15 mouse cellular contexts compared by ENCODE assay signal in the genomic region with DNA sequence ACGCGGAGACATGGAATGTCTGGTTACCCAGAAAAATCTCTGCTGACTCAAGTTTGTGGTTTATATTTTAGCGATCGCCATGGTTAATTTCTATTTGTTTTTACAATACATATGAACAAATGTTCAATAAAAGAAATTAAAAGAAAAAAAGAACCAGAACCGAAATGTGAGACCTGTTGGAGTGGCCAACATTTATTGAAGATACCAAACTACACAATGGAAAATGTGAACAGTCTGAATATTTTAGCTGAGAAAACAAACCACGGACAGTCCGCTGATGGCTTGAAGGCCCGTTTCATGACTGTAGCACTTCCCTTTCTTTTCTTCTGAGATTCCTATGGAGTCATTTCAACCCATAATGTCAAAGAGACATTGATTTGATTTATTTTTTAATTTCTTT.
"Had no signal": no experiment of that assay in that cellular context is flagged by ENCODE, and none has a peak within 500 bp of the region (broad histone marks: within the 10 kb centered on the region; RNA-seq: fewer than 3 reads in every experiment).

No protein-coding gene starts in this region.

- H3K36me3 ChIP-seq: midbrain, embryonic 10.5 days; midbrain, embryonic 12.5 days; neural tube, embryonic 12.5 days; stomach, embryonic 15.5 days had no signal

- H3K27ac ChIP-seq: midbrain, embryonic 10.5 days; midbrain, embryonic 12.5 days; neural tube, embryonic 12.5 days; stomach, embryonic 15.5 days; stomach, postnatal 0 days had no signal

- H3K4me2 ChIP-seq: lung, embryonic 14.5 days; midbrain, embryonic 12.5 days; neural tube, embryonic 12.5 days; stomach, embryonic 15.5 days had no signal

- ATAC-seq: midbrain, embryonic 16.5 days had no signal

- H3K9me3 ChIP-seq: midbrain, embryonic 10.5 days; midbrain, embryonic 12.5 days; neural tube, embryonic 12.5 days; stomach, embryonic 15.5 days had no signal

- H3K9ac ChIP-seq: lung, embryonic 14.5 days; midbrain, embryonic 12.5 days; neural tube, embryonic 12.5 days; stomach, embryonic 15.5 days had no signal

- H3K4me3 ChIP-seq: midbrain, embryonic 10.5 days; midbrain, embryonic 12.5 days; neural tube, embryonic 12.5 days; stomach, embryonic 15.5 days had no signal

- H3K4me1 ChIP-seq: midbrain, embryonic 10.5 days; neural tube, embryonic 12.5 days; stomach, embryonic 15.5 days had no signal

- H3K27me3 ChIP-seq: midbrain, embryonic 12.5 days; neural tube, embryonic 12.5 days; stomach, embryonic 15.5 days had no signal

- DNase-seq: lung, adult 18-20 months; lung, embryonic 14.5 days; lung, postnatal 10 days; lung, postnatal 4 days; midbrain, embryonic 14.5 days; right cerebral cortex, postnatal 14 days; thymus, adult 2 months; thymus, postnatal 25 days; thymus, postnatal 4 days had no signal
